Mouse (Mus musculus) forebrain, embryonic 16.5 days (tissue): ENCODE results near the gene Pcsk6. TPM values are rescaled to one million over a fixed set of nuclear protein-coding genes. Genes with fewer than 3 reads are reported as not detected.

Experiments
- ATAC-seq: fragments of 200-750 bp; cut with Nextera tagmentation; 2 replicates; pipeline ENCODE4 v1.8.0; 2017; ENCODE audit warnings: mild to moderate bottlenecking, moderate library complexity
- H3K27ac ChIP-seq: fragments of 300-500 bp; sonication (generic); 2 replicates; pipeline ENCODE4 v1.5.1; 2014; ENCODE audit warnings: low read length, control low read depth
- H3K27me3 ChIP-seq: fragments of 300-500 bp; sonication (generic); replicated peaks from 2 replicates; pipeline ENCODE4 v1.6.1; 2014; ENCODE audit warnings: low read length; ENCODE audit not compliant: control insufficient read depth, insufficient read depth
- H3K36me3 ChIP-seq: fragments of 300-500 bp; sonication (generic); 2 replicates; pipeline ENCODE4 v1.6.1; 2014; ENCODE audit not compliant: control insufficient read depth, insufficient read depth
- H3K4me1 ChIP-seq: fragments of 300-500 bp; sonication (generic); replicated peaks from 2 replicates; pipeline ENCODE4 v1.6.1; 2014; ENCODE audit warnings: low read length; ENCODE audit not compliant: control insufficient read depth, insufficient read depth
- H3K4me2 ChIP-seq: fragments of 300-500 bp; sonication (generic); 2 replicates; pipeline ENCODE4 v1.6.1; 2014; ENCODE audit warnings: mild to moderate bottlenecking, low read length, control low read depth
- H3K4me3 ChIP-seq: fragments of 300-500 bp; sonication (generic); replicated peaks from 2 replicates; pipeline ENCODE4 v1.5.1; 2014; ENCODE audit warnings: mild to moderate bottlenecking, low read length, control low read depth
- H3K9ac ChIP-seq: fragments of 300-500 bp; sonication (generic); replicated peaks from 2 replicates; pipeline ENCODE4 v1.6.1; 2014; ENCODE audit warnings: low read depth, low read length, control low read depth
- H3K9me3 ChIP-seq: fragments of 300-500 bp; sonication (generic); 2 replicates; pipeline ENCODE4 v1.6.1; 2016; ENCODE audit warnings: low read length; ENCODE audit not compliant: control insufficient read depth
- WGBS: fragments of 180-500 bp; shearing (Covaris S2); extraction: QIAGEN DNeasy Blood & Tissue Kit; methylation state at CpG from one replicate; pipeline ENCODE4 v1.1.7; 2014; 5-methylcytosine and 5-hydroxymethylcytosine counted together
- polyA plus RNA-seq: library from polyadenylated mRNA; unstranded; fragments of >200 nt; fragmentation: Nextera tagmentation; extraction: Ambion mirVana; gene quantifications from 2 replicates; pipeline ENCODE4 v1.2.1, GENCODE M21; 2015

Gene Pcsk6
- polyA plus RNA-seq, 1 experiment from 2014 or later: 0.90 TPM

GRCm38 (mm10) chr7:65948891-65949290 lies 87.4 kb downstream of the Pcsk6 start:
- Histone ChIP-seq H3K27ac (no peak overlapping the region), H3K4me3 (no peak overlapping the region), H3K9ac (no peak overlapping the region), H3K4me2 (no peak overlapping the region), H3K9me3 (no peaks in the 10 kb centered on the region), H3K36me3 (no peaks in the 10 kb centered on the region), H3K27me3 (no peaks in the 10 kb centered on the region), H3K4me1 (peaks cover 13% of the 10 kb centered on the region)
- no peak for ATAC-seq
- 89% methylated on average over 11 of the region's 11 CpGs for WGBS

GRCm38 (mm10) chr7:65954583-65954982 lies 93.0 kb downstream of the Pcsk6 start:
- 86% methylated on average over 4 of the region's 4 CpGs for WGBS
- H3K4me2 ChIP-seq: no peak overlapping the region
- peaks cover 8% of the 10 kb centered on the region for H3K4me1 ChIP-seq
- H3K9ac ChIP-seq: no peak overlapping the region
- no peaks in the 10 kb centered on the region for H3K36me3 ChIP-seq
- H3K4me3 ChIP-seq: no peak overlapping the region
- no peak overlapping the region for H3K27ac ChIP-seq
- H3K9me3 ChIP-seq: no peaks in the 10 kb centered on the region
- no peak for ATAC-seq
- H3K27me3 ChIP-seq: no peaks in the 10 kb centered on the region

- Histone ChIP-seq H3K9ac (no peak overlapping the region), H3K27ac (no peak overlapping the region), H3K4me3 (no peak overlapping the region)
Measured at GRCm38 (mm10) chr7:65955304-65956220, 94.0 kb downstream of the Pcsk6 start.

GRCm38 (mm10) chr7:65957245-65957644 lies 95.7 kb downstream of the Pcsk6 start:
- 93% methylated on average over 1 of the region's 1 CpGs for WGBS
- Histone ChIP-seq H3K4me2 (no peak overlapping the region), H3K27ac (no peak overlapping the region), H3K9me3 (no peaks in the 10 kb centered on the region), H3K36me3 (no peaks in the 10 kb centered on the region), H3K27me3 (no peaks in the 10 kb centered on the region), H3K9ac (no peak overlapping the region), H3K4me3 (no peak overlapping the region), H3K4me1 (peaks cover 8% of the 10 kb centered on the region)
- no peak for ATAC-seq

More at GRCm38 (mm10) chr7:65955304-65956220, 94.0 kb downstream of the Pcsk6 start:
- Histone ChIP-seq H3K9me3 (no peaks in the 10 kb centered on the region), H3K4me1 (peaks cover 8% of the 10 kb centered on the region), H3K36me3 (no peaks in the 10 kb centered on the region), H3K27me3 (no peaks in the 10 kb centered on the region), H3K4me2 (no peak overlapping the region)
- ATAC-seq: peak; percentile 80
- 51% methylated on average over 24 of the region's 24 CpGs for WGBS

- peaks cover 8% of the 10 kb centered on the region for H3K4me1 ChIP-seq
- H3K4me2 ChIP-seq: no peak overlapping the region
- H3K27ac ChIP-seq: no peak overlapping the region
- no peak overlapping the region for H3K9ac ChIP-seq
- H3K36me3 ChIP-seq: no peaks in the 10 kb centered on the region
- no peak overlapping the region for H3K4me3 ChIP-seq
- H3K27me3 ChIP-seq: no peaks in the 10 kb centered on the region
- H3K9me3 ChIP-seq: no peaks in the 10 kb centered on the region
- ATAC-seq: no peak
- 94% methylated on average over 5 of the region's 5 CpGs for WGBS
Measured at GRCm38 (mm10) chr7:65958105-65958504, 96.6 kb downstream of the Pcsk6 start.

GRCm38 (mm10) chr7:65959221-65959924 lies 97.8 kb downstream of the Pcsk6 start:
- H3K27me3 ChIP-seq: no peaks in the 10 kb centered on the region

GRCm38 (mm10) chr7:65962611-65963010 lies 101.1 kb downstream of the Pcsk6 start:
- ATAC-seq: no peak
- 78% methylated on average over 7 of the region's 7 CpGs for WGBS
- H3K9ac ChIP-seq: no peak overlapping the region

More at GRCm38 (mm10) chr7:65959221-65959924, 97.8 kb downstream of the Pcsk6 start:
- no peak overlapping the region for H3K27ac ChIP-seq
- no peak for ATAC-seq
- no peaks in the 10 kb centered on the region for H3K9me3 ChIP-seq
- H3K4me2 ChIP-seq: no peak overlapping the region
- H3K4me1 ChIP-seq: peaks cover 8% of the 10 kb centered on the region
- no peak overlapping the region for H3K4me3 ChIP-seq
- WGBS: 92% methylated on average over 9 of the region's 9 CpGs
- H3K9ac ChIP-seq: no peak overlapping the region
- no peaks in the 10 kb centered on the region for H3K36me3 ChIP-seq

GRCm38 (mm10) chr7:65964398-65964797 lies 102.9 kb downstream of the Pcsk6 start:
- Histone ChIP-seq H3K27ac (no peak overlapping the region), H3K4me3 (no peak overlapping the region), H3K4me1 (no peaks in the 10 kb centered on the region), H3K9me3 (no peaks in the 10 kb centered on the region), H3K4me2 (no peak overlapping the region), H3K27me3 (no peaks in the 10 kb centered on the region), H3K9ac (no peak overlapping the region), H3K36me3 (no peaks in the 10 kb centered on the region)
- no peak for ATAC-seq

More at GRCm38 (mm10) chr7:65962611-65963010, 101.1 kb downstream of the Pcsk6 start:
- H3K4me1 ChIP-seq: no peaks in the 10 kb centered on the region
- no peaks in the 10 kb centered on the region for H3K36me3 ChIP-seq
- no peak overlapping the region for H3K27ac ChIP-seq
- H3K9me3 ChIP-seq: no peaks in the 10 kb centered on the region
- no peak overlapping the region for H3K4me2 ChIP-seq
- no peak overlapping the region for H3K4me3 ChIP-seq
- no peaks in the 10 kb centered on the region for H3K27me3 ChIP-seq

- Histone ChIP-seq H3K9me3 (no peaks in the 10 kb centered on the region), H3K4me3 (no peak overlapping the region), H3K4me2 (no peak overlapping the region), H3K4me1 (no peaks in the 10 kb centered on the region), H3K27me3 (no peaks in the 10 kb centered on the region), H3K36me3 (no peaks in the 10 kb centered on the region), H3K27ac (no peak overlapping the region), H3K9ac (no peak overlapping the region)
- ATAC-seq: peak; percentile 58
- 75% methylated on average over 10 of the region's 10 CpGs for WGBS
Measured at GRCm38 (mm10) chr7:65971301-65971700, 109.8 kb downstream of the Pcsk6 start.
